Mouse (Mus musculus) erythroblast, embryonic 14.5 days (primary cell): ENCODE data around the gene Cacna2d3. TPM values are rescaled to one million over a fixed set of nuclear protein-coding genes. Genes with fewer than 3 reads are reported as not detected.

Experiments
- H3K27me3 ChIP-seq: 2 replicates; pipeline ENCODE4 v1.6.1; 2012; ENCODE audit warnings: inconsistent platforms; ENCODE audit not compliant: control insufficient read depth
- H3K36me3 ChIP-seq: 2 replicates; pipeline ENCODE4 v1.6.1; 2012; ENCODE audit warnings: mild to moderate bottlenecking, inconsistent platforms; ENCODE audit not compliant: control insufficient read depth
- H3K4me1 ChIP-seq: 2 replicates; pipeline ENCODE4 v1.6.1; 2012; ENCODE audit warnings: inconsistent platforms; ENCODE audit not compliant: control insufficient read depth
- H3K4me3 ChIP-seq: replicated peaks from 2 replicates; pipeline ENCODE3; 2012; ENCODE audit warnings: moderate library complexity, mild to moderate bottlenecking, inconsistent platforms
- H3K9me3 ChIP-seq: 2 replicates; pipeline ENCODE4 v1.6.1; 2012; ENCODE audit warnings: low read length, inconsistent platforms, mixed read lengths; ENCODE audit not compliant: control insufficient read depth
- GATA1 ChIP-seq: IDR thresholded peaks from 2 replicates; pipeline ENCODE4 v1.6.1; 2012; ENCODE audit warnings: low read length, inconsistent platforms, mixed read lengths
- TAL1 ChIP-seq: IDR thresholded peaks from 3 replicates; pipeline ENCODE4 v1.6.1; 2012; ENCODE audit warnings: low read length, inconsistent platforms, mixed read lengths
- polyA plus RNA-seq: library from polyadenylated mRNA; stranded (reverse); fragments of >175 nt; gene quantifications from 2 replicates; pipeline ENCODE4 v1.2.3, GENCODE M21; 2012

Gene Cacna2d3
- polyA plus RNA-seq, 1 experiment: 0.14 TPM

GRCm38 (mm10) chr14:29273890-29274289, 447.8 kb downstream of the Cacna2d3 start:
- Histone ChIP-seq H3K4me3 (no peak overlapping the region), H3K9me3 (no peaks in the 10 kb centered on the region), H3K36me3 (no peaks in the 10 kb centered on the region), H3K27me3 (no peaks in the 10 kb centered on the region), H3K4me1 (no peaks in the 10 kb centered on the region)
- TF ChIP-seq TAL1: no peak
- no peak for TF ChIP-seq GATA1

GRCm38 (mm10) chr14:29270541-29270940, 451.1 kb downstream of the Cacna2d3 start:
- TF ChIP-seq GATA1 (no peak), TAL1 (no peak)
- no peaks in the 10 kb centered on the region for H3K36me3 ChIP-seq
- no peak overlapping the region for H3K4me3 ChIP-seq
- H3K27me3 ChIP-seq: no peaks in the 10 kb centered on the region
- no peaks in the 10 kb centered on the region for H3K9me3 ChIP-seq
- H3K4me1 ChIP-seq: no peaks in the 10 kb centered on the region

GRCm38 (mm10) chr14:29269816-29270215, 451.8 kb downstream of the Cacna2d3 start:
- Histone ChIP-seq H3K4me3 (no peak overlapping the region), H3K36me3 (no peaks in the 10 kb centered on the region), H3K9me3 (no peaks in the 10 kb centered on the region), H3K4me1 (no peaks in the 10 kb centered on the region), H3K27me3 (no peaks in the 10 kb centered on the region)
- TF ChIP-seq GATA1 (no peak), TAL1 (no peak)

- TF ChIP-seq GATA1: no peak
- no peak for TF ChIP-seq TAL1
- no peaks in the 10 kb centered on the region for H3K27me3 ChIP-seq
- H3K9me3 ChIP-seq: no peaks in the 10 kb centered on the region
- H3K4me1 ChIP-seq: no peaks in the 10 kb centered on the region
- no peak overlapping the region for H3K4me3 ChIP-seq
- H3K36me3 ChIP-seq: no peaks in the 10 kb centered on the region
Observed at GRCm38 (mm10) chr14:29268609-29269008, 453.1 kb downstream of the Cacna2d3 start.

- no peak for TF ChIP-seq TAL1
- TF ChIP-seq GATA1: no peak
- Histone ChIP-seq H3K27me3 (no peaks in the 10 kb centered on the region), H3K4me3 (no peak overlapping the region)
Observed at GRCm38 (mm10) chr14:29267233-29267874, 454.3 kb downstream of the Cacna2d3 start.

GRCm38 (mm10) chr14:29260621-29261020, 461.0 kb downstream of the Cacna2d3 start:
- Histone ChIP-seq H3K4me1 (no peaks in the 10 kb centered on the region), H3K27me3 (no peaks in the 10 kb centered on the region)
- TF ChIP-seq GATA1: no peak
- no peak for TF ChIP-seq TAL1

More at GRCm38 (mm10) chr14:29267233-29267874, 454.3 kb downstream of the Cacna2d3 start:
- no peaks in the 10 kb centered on the region for H3K4me1 ChIP-seq
- no peaks in the 10 kb centered on the region for H3K9me3 ChIP-seq
- no peaks in the 10 kb centered on the region for H3K36me3 ChIP-seq

GRCm38 (mm10) chr14:29243516-29243915, 478.1 kb downstream of the Cacna2d3 start:
- no peak for TF ChIP-seq GATA1
- H3K36me3 ChIP-seq: no peaks in the 10 kb centered on the region
- H3K4me1 ChIP-seq: no peaks in the 10 kb centered on the region
- H3K9me3 ChIP-seq: peaks cover 2% of the 10 kb centered on the region; the same call in 1 of the 2 replicates
- H3K27me3 ChIP-seq: no peaks in the 10 kb centered on the region
- H3K4me3 ChIP-seq: no peak overlapping the region

More at GRCm38 (mm10) chr14:29260621-29261020, 461.0 kb downstream of the Cacna2d3 start:
- Histone ChIP-seq H3K4me3 (no peak overlapping the region), H3K36me3 (no peaks in the 10 kb centered on the region), H3K9me3 (peaks cover 3% of the 10 kb centered on the region; the same call in 1 of the 2 replicates)

- H3K9me3 ChIP-seq: no peaks in the 10 kb centered on the region
- TF ChIP-seq TAL1: no peak
- no peak for TF ChIP-seq GATA1
- H3K36me3 ChIP-seq: no peaks in the 10 kb centered on the region
- no peaks in the 10 kb centered on the region for H3K27me3 ChIP-seq
- H3K4me3 ChIP-seq: no peak overlapping the region
- no peaks in the 10 kb centered on the region for H3K4me1 ChIP-seq
Observed at GRCm38 (mm10) chr14:29238446-29238845, 483.2 kb downstream of the Cacna2d3 start.

- TF ChIP-seq TAL1: no peak
- TF ChIP-seq GATA1: no peak
Observed at GRCm38 (mm10) chr14:29228976-29229716, 492.5 kb downstream of the Cacna2d3 start.

GRCm38 (mm10) chr14:29228471-29228870, 493.2 kb downstream of the Cacna2d3 start:
- H3K4me1 ChIP-seq: no peaks in the 10 kb centered on the region
- H3K9me3 ChIP-seq: no peaks in the 10 kb centered on the region
- H3K36me3 ChIP-seq: no peaks in the 10 kb centered on the region
- H3K27me3 ChIP-seq: no peaks in the 10 kb centered on the region
- no peak overlapping the region for H3K4me3 ChIP-seq
- TF ChIP-seq GATA1 (no peak), TAL1 (no peak)

More at GRCm38 (mm10) chr14:29228976-29229716, 492.5 kb downstream of the Cacna2d3 start:
- no peaks in the 10 kb centered on the region for H3K27me3 ChIP-seq
- H3K4me3 ChIP-seq: no peak overlapping the region
- no peaks in the 10 kb centered on the region for H3K4me1 ChIP-seq
- H3K9me3 ChIP-seq: no peaks in the 10 kb centered on the region
- H3K36me3 ChIP-seq: no peaks in the 10 kb centered on the region
